Mouse (Mus musculus) stomach, embryonic 14.5 days (tissue): Measurements from ENCODE around the gene Fadd. TPM values are rescaled to one million over a fixed set of nuclear protein-coding genes. Genes with fewer than 3 reads are reported as not detected.

ENCODE experiments used
- ATAC-seq: fragments of 200-750 bp; cut with Nextera tagmentation; 2 replicates; pipeline ENCODE4 v1.8.0; 2017; ENCODE audit warnings: low read depth, moderate TSS enrichment; ENCODE audit not compliant: insufficient number of reproducible peaks, insufficient read depth, low FRiP score
- H3K27ac ChIP-seq: fragments of 300-500 bp; sonication (generic); 2 replicates; pipeline ENCODE4 v1.5.1; 2014; ENCODE audit warnings: mild to moderate bottlenecking, low read length, moderate library complexity, mixed read lengths
- H3K27me3 ChIP-seq: fragments of 300-500 bp; sonication (generic); 2 replicates; pipeline ENCODE4 v1.6.1; 2014; ENCODE audit warnings: low read length, control low read depth, mixed read lengths; ENCODE audit not compliant: control insufficient read depth, insufficient read depth
- H3K36me3 ChIP-seq: fragments of 300-500 bp; sonication (generic); 2 replicates; pipeline ENCODE4 v1.6.1; 2014; ENCODE audit warnings: mild to moderate bottlenecking, control low read depth, low read length, moderate library complexity, mixed read lengths; ENCODE audit not compliant: control insufficient read depth, insufficient read depth
- H3K4me1 ChIP-seq: fragments of 300-500 bp; sonication (generic); 2 replicates; pipeline ENCODE4 v1.6.1; 2014; ENCODE audit warnings: low read length, control low read depth, mixed read lengths; ENCODE audit not compliant: control insufficient read depth, insufficient read depth
- H3K4me2 ChIP-seq: fragments of 300-500 bp; sonication (generic); replicated peaks from 2 replicates; pipeline ENCODE4 v1.6.1; 2014; ENCODE audit warnings: low read depth, low read length, control low read depth
- H3K4me3 ChIP-seq: fragments of 300-500 bp; sonication (generic); 2 replicates; pipeline ENCODE4 v1.5.1; 2014; ENCODE audit warnings: low read depth, low read length, control low read depth
- H3K9ac ChIP-seq: fragments of 300-500 bp; sonication (generic); replicated peaks from 2 replicates; pipeline ENCODE4 v1.6.1; 2014; ENCODE audit warnings: low read depth, mild to moderate bottlenecking, control low read depth, low read length, moderate library complexity, mixed read lengths
- H3K9me3 ChIP-seq: fragments of 300-500 bp; sonication (generic); 2 replicates; pipeline ENCODE4 v1.6.1; 2016; ENCODE audit warnings: low read depth, low read length, control low read depth; ENCODE audit not compliant: control insufficient read depth
- WGBS: fragments of 180-500 bp; shearing (Covaris S2); extraction: QIAGEN DNeasy Blood & Tissue Kit; methylation state at CpG from one replicate; pipeline ENCODE4 v1.1.7; 2014; 5-methylcytosine and 5-hydroxymethylcytosine counted together
- polyA plus RNA-seq: library from polyadenylated mRNA; unstranded; fragments of >200 nt; fragmentation: Nextera tagmentation; extraction: Ambion mirVana; gene quantifications from 2 replicates; pipeline ENCODE4 v1.2.1, GENCODE M21; 2014

Gene Fadd
- polyA plus RNA-seq, 1 experiment from 2014 or later, result 12.5 TPM

GRCm38 (mm10) chr7:144534773-144535172, 47.5 kb downstream of the Fadd start:
- WGBS, result 68% methylated on average over 3 of the region's 3 CpGs
- H3K27ac ChIP-seq, result no peak overlapping the region

DNA sequence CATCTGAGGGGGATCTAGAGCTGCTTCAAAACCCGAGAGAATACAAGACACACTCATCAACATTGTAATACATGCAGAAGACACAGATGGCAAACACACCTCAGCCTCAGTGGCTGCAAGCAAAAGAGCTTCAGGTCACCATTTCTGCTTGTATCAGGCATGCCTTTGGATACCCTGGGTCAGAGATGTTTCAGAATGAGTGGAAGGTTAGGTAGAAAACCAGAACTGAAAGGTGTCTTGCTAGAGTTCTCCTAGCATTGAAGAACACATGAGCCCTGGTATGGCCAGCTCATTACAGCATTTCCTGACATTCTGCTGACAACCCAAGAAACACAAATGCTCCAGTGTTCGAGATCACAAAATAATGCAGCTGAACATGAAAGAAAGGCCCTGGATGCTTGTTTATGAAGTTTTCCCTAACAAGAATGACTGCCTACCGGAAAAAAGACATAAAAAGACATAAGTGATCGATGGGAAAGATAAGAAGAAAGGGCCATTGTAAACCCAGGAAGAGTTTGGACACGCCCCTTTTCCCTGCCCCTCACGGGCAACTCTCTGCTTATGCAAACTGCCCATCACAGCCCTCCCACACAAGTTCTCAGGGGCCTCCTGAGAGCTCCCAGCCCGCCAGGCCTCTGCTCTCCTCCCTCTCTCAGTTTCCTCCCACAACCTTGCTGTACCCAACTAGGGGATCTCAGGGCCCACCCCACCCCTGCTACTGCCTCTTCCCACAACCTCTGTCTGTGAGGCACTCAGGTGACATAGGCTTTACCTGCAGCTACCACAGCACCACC, 50.5 kb downstream of the Fadd start:
- WGBS, result 19% methylated on average over 7 of the region's 7 CpGs
- H3K36me3 ChIP-seq, result no peaks in the 10 kb centered on the region
- no peak overlapping the region for H3K27ac ChIP-seq
- no peak overlapping the region for H3K4me3 ChIP-seq
- no peaks in the 10 kb centered on the region for H3K9me3 ChIP-seq
- 0 out of 2 replicates have a peak, but pooled peaks cover 8% of the 10 kb centered on the region for H3K4me1 ChIP-seq
- no peaks in the 10 kb centered on the region for H3K27me3 ChIP-seq
- no peak for ATAC-seq
- H3K4me2 ChIP-seq, result no peak overlapping the region
- H3K9ac ChIP-seq, result no peak overlapping the region

More at GRCm38 (mm10) chr7:144534773-144535172, 47.5 kb downstream of the Fadd start:
- Histone ChIP-seq H3K9ac (no peak overlapping the region), H3K4me1 (0 out of 2 replicates have a peak, but pooled peaks cover 3% of the 10 kb centered on the region), H3K4me2 (no peak overlapping the region), H3K9me3 (no peaks in the 10 kb centered on the region), H3K36me3 (no peaks in the 10 kb centered on the region), H3K4me3 (no peak overlapping the region), H3K27me3 (no peaks in the 10 kb centered on the region)
- ATAC-seq, result no peak

GRCm38 (mm10) chr7:144529851-144530250, 52.4 kb downstream of the Fadd start:
- no peak overlapping the region for H3K27ac ChIP-seq
- no peak for ATAC-seq
- no peak overlapping the region for H3K9ac ChIP-seq
- no peaks in the 10 kb centered on the region for H3K27me3 ChIP-seq
- H3K4me3 ChIP-seq, result no peak overlapping the region
- WGBS, result 75% methylated on average over 3 of the region's 3 CpGs
- H3K9me3 ChIP-seq, result no peaks in the 10 kb centered on the region
- no peak overlapping the region for H3K4me2 ChIP-seq
- 0 out of 2 replicates have a peak, but pooled peaks cover 8% of the 10 kb centered on the region for H3K4me1 ChIP-seq
- no peaks in the 10 kb centered on the region for H3K36me3 ChIP-seq

GRCm38 (mm10) chr7:144527723-144528221, 54.5 kb downstream of the Fadd start:
- Histone ChIP-seq H3K27ac (no peak overlapping the region), H3K4me1 (0 out of 2 replicates have a peak, but pooled peaks cover 8% of the 10 kb centered on the region), H3K9me3 (no peaks in the 10 kb centered on the region), H3K27me3 (no peaks in the 10 kb centered on the region), H3K36me3 (no peaks in the 10 kb centered on the region), H3K9ac (no peak overlapping the region), H3K4me2 (no peak overlapping the region), H3K4me3 (no peak overlapping the region)
- 63% methylated on average over 1 of the region's 1 CpGs for WGBS
- no peak for ATAC-seq

Other genes with a start within 250 kb of the Fadd start
- 177 and 180 TPM in 2 replicates for gene Cttn, start 111.5 kb downstream of the Fadd start, polyA plus RNA-seq
- gene Ppfia1, start 28.7 kb downstream of the Fadd start, polyA plus RNA-seq, result 38.3 and 40.1 TPM in 2 replicates
- gene Ano1, start 169.5 kb upstream of the Fadd start, polyA plus RNA-seq, result 65.0 and 69.8 TPM in 2 replicates